30 mouse cellular contexts compared by ENCODE assay signal in the genomic region with DNA sequence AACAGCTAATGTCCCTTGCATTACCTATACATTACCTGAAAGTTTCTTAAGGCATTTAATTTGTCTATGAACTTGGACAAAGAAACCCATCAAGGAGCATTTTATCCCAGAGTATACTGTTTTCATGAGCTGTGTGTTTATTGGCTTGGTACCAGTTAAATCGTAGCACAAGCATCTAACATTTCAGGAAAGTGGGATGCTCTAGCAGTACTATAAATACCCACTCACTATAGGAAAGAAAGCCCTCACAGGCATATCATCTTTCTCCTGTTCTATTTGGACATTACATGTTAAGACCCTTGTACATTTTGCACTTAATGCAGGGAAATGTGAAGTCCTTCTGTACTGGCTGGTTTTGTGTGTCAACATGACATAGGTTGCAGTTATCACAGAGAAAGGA.
"Had no signal": no experiment of that assay in that cellular context is flagged by ENCODE, and none has a peak within 500 bp of the region (broad histone marks: within the 10 kb centered on the region; RNA-seq: fewer than 3 reads in every experiment).

No protein-coding gene starts in this region.

- H3K9ac ChIP-seq: limb, embryonic 12.5 days; limb, embryonic 13.5 days; limb, embryonic 15.5 days; liver, embryonic 12.5 days; liver, embryonic 13.5 days; liver, embryonic 14.5 days; liver, embryonic 15.5 days; liver, postnatal 0 days; lung, embryonic 14.5 days; lung, embryonic 15.5 days; midbrain, embryonic 12.5 days; midbrain, embryonic 13.5 days; midbrain, embryonic 15.5 days; neural tube, embryonic 12.5 days had no signal

- H3K27me3 ChIP-seq: limb, embryonic 12.5 days; limb, embryonic 13.5 days; limb, embryonic 15.5 days; liver, embryonic 12.5 days; liver, embryonic 13.5 days; liver, embryonic 15.5 days; lung, embryonic 15.5 days; megakaryocyte, embryonic 14.5 days; midbrain, embryonic 12.5 days; midbrain, embryonic 13.5 days; midbrain, embryonic 15.5 days; neural tube, embryonic 12.5 days had no signal

- H3K4me2 ChIP-seq: limb, embryonic 12.5 days; limb, embryonic 13.5 days; limb, embryonic 15.5 days; liver, embryonic 11.5 days; liver, embryonic 12.5 days; liver, embryonic 13.5 days; liver, embryonic 15.5 days; lung, embryonic 14.5 days; lung, embryonic 15.5 days; midbrain, embryonic 11.5 days; midbrain, embryonic 12.5 days; midbrain, embryonic 13.5 days; midbrain, embryonic 15.5 days; neural tube, embryonic 12.5 days had no signal

- H3K27ac ChIP-seq: limb, embryonic 13.5 days; liver, embryonic 12.5 days; liver, embryonic 13.5 days; liver, embryonic 14.5 days; liver, embryonic 15.5 days; lung, embryonic 15.5 days; macrophage; midbrain, embryonic 10.5 days; midbrain, embryonic 12.5 days; midbrain, embryonic 13.5 days; midbrain, embryonic 15.5 days; neural tube, embryonic 12.5 days had no signal

- ATAC-seq: liver, embryonic 12.5 days; liver, postnatal 0 days; lung, postnatal 0 days; midbrain, embryonic 13.5 days; midbrain, embryonic 15.5 days; midbrain, embryonic 16.5 days had no signal

- H3K4me1 ChIP-seq: liver, embryonic 12.5 days; liver, embryonic 13.5 days; liver, embryonic 15.5 days; lung, embryonic 15.5 days; midbrain, embryonic 10.5 days; midbrain, embryonic 12.5 days; midbrain, embryonic 13.5 days; midbrain, embryonic 15.5 days; neural tube, embryonic 12.5 days had no signal

- H3K4me3 ChIP-seq: limb, embryonic 10.5 days; limb, embryonic 12.5 days; limb, embryonic 13.5 days; limb, embryonic 15.5 days; liver, embryonic 12.5 days; liver, embryonic 13.5 days; liver, embryonic 15.5 days; lung, embryonic 15.5 days; megakaryocyte, embryonic 14.5 days; midbrain, embryonic 10.5 days; midbrain, embryonic 12.5 days; midbrain, embryonic 13.5 days; midbrain, embryonic 15.5 days; myocyte; neural tube, embryonic 12.5 days had no signal

- H3K36me3 ChIP-seq: limb, embryonic 10.5 days; limb, embryonic 12.5 days; limb, embryonic 13.5 days; limb, embryonic 15.5 days; liver, embryonic 12.5 days; liver, embryonic 13.5 days; liver, embryonic 15.5 days; lung, embryonic 15.5 days; midbrain, embryonic 10.5 days; midbrain, embryonic 12.5 days; midbrain, embryonic 13.5 days; midbrain, embryonic 15.5 days; neural tube, embryonic 12.5 days had no signal

- H3K9me3 ChIP-seq: limb, embryonic 10.5 days; limb, embryonic 12.5 days; limb, embryonic 13.5 days; limb, embryonic 15.5 days; liver, embryonic 12.5 days; liver, embryonic 13.5 days; liver, embryonic 15.5 days; lung, embryonic 15.5 days; megakaryocyte, embryonic 14.5 days; midbrain, embryonic 10.5 days; midbrain, embryonic 12.5 days; midbrain, embryonic 13.5 days; midbrain, embryonic 15.5 days; neural tube, embryonic 12.5 days had no signal

- DNase-seq: left cerebral cortex, postnatal 4 days; liver; liver, embryonic 13.5 days; liver, postnatal 0 days; lung, adult 2 months; lung, embryonic 14.5 days; lung, postnatal 14 days; lung, postnatal 36 days; lung, postnatal 4 days; midbrain, embryonic 14.5 days had no signal
